Mouse (Mus musculus): ENCODE results near the gene Alg5.

DNA sequence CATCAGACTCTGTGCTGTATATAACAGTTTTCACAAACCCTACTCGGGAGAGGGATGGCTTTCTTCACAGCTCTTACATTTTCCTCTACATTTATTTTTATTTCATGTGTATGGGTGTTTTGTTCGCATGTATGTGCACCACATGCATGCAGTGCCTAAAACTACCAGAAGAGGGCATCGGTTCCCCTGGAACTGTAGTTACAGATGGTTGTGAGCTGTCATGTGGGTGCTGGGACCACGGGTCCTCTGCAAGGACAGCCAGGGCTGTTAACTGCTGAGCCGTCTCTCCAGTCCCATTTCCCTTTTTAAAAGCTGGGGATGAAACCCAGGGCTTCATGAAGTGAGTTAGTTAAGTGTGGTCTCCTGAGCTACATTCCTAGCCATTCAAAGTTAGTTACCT is 60.0 kb downstream of the Alg5 start:
- peak; percentile 45 for TF ChIP-seq CTCF (IDR thresholded peaks at IDR 0.05; ENCODE audit: low read depth)
- TF ChIP-seq EP300 (IDR thresholded peaks at IDR 0.05; ENCODE audit: low read depth), result no peak
